Comparison of ENCODE assay signal across 9 mouse cellular contexts in genomic region chr2:164913428-164913786, GRCm38 (mm10). TPM values are rescaled to one million over a fixed set of nuclear protein-coding genes. Genes with fewer than 3 reads are reported as not detected.
DNase-seq lines count a peak whose midpoint lies in the region; ATAC-seq and TF ChIP-seq lines count a peak whose summit lies in the region.
"Had no signal": no experiment of that assay in that cellular context is flagged by ENCODE, and none has a peak within 500 bp of the region (broad histone marks: within the 10 kb centered on the region; RNA-seq: fewer than 3 reads in every experiment).

No protein-coding gene starts in this region.

- H3K4me2 ChIP-seq in midbrain, embryonic 11.5 days = no peak overlapping the region
- H3K4me2 ChIP-seq: embryonic facial prominence, embryonic 12.5 days had no signal

- ATAC-seq in granulocyte monocyte progenitor cell, adult 5-6 weeks (replicated peaks; ENCODE audit: poor library complexity, severe bottlenecking) = peak; percentile 49
- no peak for ATAC-seq in midbrain, embryonic 11.5 days (ENCODE audit: low FRiP score)

- no peak overlapping the region for H3K27ac ChIP-seq in midbrain, embryonic 11.5 days (ENCODE audit: low read depth, low read length)
- H3K27ac ChIP-seq: embryonic facial prominence, embryonic 12.5 days had no signal

- intact Hi-C loops in left cerebral cortex, postnatal 25 days (cut with DNase I) = no loop called here

- H3K27me3 ChIP-seq in midbrain, embryonic 11.5 days (ENCODE audit: control insufficient read depth, insufficient read depth, low read length) = no peaks in the 10 kb centered on the region
- H3K27me3 ChIP-seq: embryonic facial prominence, embryonic 12.5 days had no signal

- H3K36me3 ChIP-seq in midbrain, embryonic 11.5 days (ENCODE audit: control insufficient read depth, insufficient read depth, low read length) = peaks cover 4% of the 10 kb centered on the region; the same call in 1 of the 2 replicates

- peaks cover 13% of the 10 kb centered on the region for H3K4me1 ChIP-seq in lung, adult 2 months (ENCODE audit: control insufficient read depth, insufficient read depth, low read length)
- peaks cover 14% of the 10 kb centered on the region for H3K4me1 ChIP-seq in midbrain, embryonic 11.5 days (ENCODE audit: control insufficient read depth, insufficient read depth, low read length)

- H3K4me3 ChIP-seq in lung, adult 2 months (replicated peaks; ENCODE audit: extremely low read depth, low read depth, low read length) = no peak overlapping the region
- H3K4me3 ChIP-seq in midbrain, embryonic 11.5 days (ENCODE audit: low read depth, low read length) = no peak overlapping the region
- H3K4me3 ChIP-seq: embryonic facial prominence, embryonic 12.5 days had no signal

- no peaks in the 10 kb centered on the region for H3K9me3 ChIP-seq in midbrain, embryonic 11.5 days (ENCODE audit: control insufficient read depth, low read length)
- H3K9me3 ChIP-seq: embryonic facial prominence, embryonic 12.5 days had no signal

- DNase-seq in lung, adult 18-20 months = peak; percentile 73 to 76
- no peak for DNase-seq in lung, adult 2 months
- DNase-seq in lung, postnatal 36 days = peak; percentile 87
- peak; percentile 93 for DNase-seq in thymus, postnatal 14 days
- DNase-seq in left cerebral cortex, postnatal 25 days (ENCODE audit: low spot score in 2 of 2) = no peak
- DNase-seq in midbrain, embryonic 11.5 days (ENCODE audit: low spot score, missing footprints) = no peak
- no peak for DNase-seq in yolk sac, embryonic 10.5 days (ENCODE audit: low spot score)

- no peak overlapping the region for H3K9ac ChIP-seq in midbrain, embryonic 11.5 days (ENCODE audit: low read length)
- H3K9ac ChIP-seq: embryonic facial prominence, embryonic 12.5 days had no signal

- no peak for TF ChIP-seq CTCF in lung, adult 2 months (IDR thresholded peaks at IDR 0.05; ENCODE audit: insufficient read depth, low read length)

- TF ChIP-seq POLR2A in lung, adult 2 months (IDR thresholded peaks at IDR 0.05; ENCODE audit: borderline replicate concordance, extremely low read depth, low read depth, low read length) = no peak

- WGBS in lung, adult 2 months = 57% methylated on average over 2 of the region's 2 CpGs
- 89% methylated on average over 2 of the region's 2 CpGs for WGBS in midbrain, embryonic 11.5 days

RNA-seq across cellular contexts. Expression of gene Zfp335, which starts 1.9 kb away (rescaled TPM):
- polyA plus RNA-seq in lung, adult 2 months (2012; rRNA removed) = 33.2 and 34.9 TPM in 2 replicates
- 11.5 and 16.3 TPM in 2 replicates for total RNA-seq in granulocyte monocyte progenitor cell, adult 5-6 weeks (2014; fragmentation: Nextera tagmentation)
- total RNA-seq in granulocyte monocyte progenitor cell, adult 5-6 weeks (2017) = 5.6 and 7.5 TPM in 2 replicates
- total RNA-seq in left cerebral cortex, postnatal 25 days (2021) = 10 to 100 TPM; 24.3 TPM
- 8.2 and 8.8 TPM in 2 replicates for polyA plus RNA-seq in midbrain, embryonic 11.5 days (2014; fragmentation: Nextera tagmentation; extraction: Ambion mirVana)

RNA-seq across cellular contexts. Expression of gene Mmp9, which starts 27.2 kb away (rescaled TPM):
- polyA plus RNA-seq in lung, adult 2 months (2012; rRNA removed) = 12.4 and 13.4 TPM in 2 replicates
- total RNA-seq in granulocyte monocyte progenitor cell, adult 5-6 weeks (2014; fragmentation: Nextera tagmentation) = 0.95 TPM in 1 of 2 replicates, not detected in the other
- total RNA-seq in granulocyte monocyte progenitor cell, adult 5-6 weeks (2017) = 10.0 and 10.7 TPM in 2 replicates
- 1 to 10 TPM; 1.9 to 2.0 TPM for total RNA-seq in left cerebral cortex, postnatal 25 days (2021)
- polyA plus RNA-seq in midbrain, embryonic 11.5 days (2014; fragmentation: Nextera tagmentation; extraction: Ambion mirVana) = 1.9 and 2.0 TPM in 2 replicates

RNA-seq across cellular contexts. Expression of gene Pcif1, which starts 34.3 kb away (rescaled TPM):
- 42.9 and 44.3 TPM in 2 replicates for polyA plus RNA-seq in lung, adult 2 months (2012; rRNA removed)
- total RNA-seq in granulocyte monocyte progenitor cell, adult 5-6 weeks (2014; fragmentation: Nextera tagmentation) = 36.7 and 50.8 TPM in 2 replicates
- total RNA-seq in granulocyte monocyte progenitor cell, adult 5-6 weeks (2017) = 21.3 and 27.4 TPM in 2 replicates
- 10 to 100 TPM; 36.8 to 39.8 TPM for total RNA-seq in left cerebral cortex, postnatal 25 days (2021)
- 62.0 and 65.7 TPM in 2 replicates for polyA plus RNA-seq in midbrain, embryonic 11.5 days (2014; fragmentation: Nextera tagmentation; extraction: Ambion mirVana)

RNA-seq across cellular contexts. Expression of gene Slc12a5, which starts 47.2 kb away (rescaled TPM):
- polyA plus RNA-seq in lung, adult 2 months (2012; rRNA removed) = 3.6 and 3.9 TPM in 2 replicates
- total RNA-seq in granulocyte monocyte progenitor cell, adult 5-6 weeks (2014; fragmentation: Nextera tagmentation) = 0.21 TPM in 1 of 2 replicates, not detected in the other
- total RNA-seq in granulocyte monocyte progenitor cell, adult 5-6 weeks (2017) = 0.43 TPM in 1 of 2 replicates, not detected in the other
- total RNA-seq in left cerebral cortex, postnatal 25 days (2021) = 100 to 1,000 TPM; 546 to 551 TPM
- 2.8 and 3.0 TPM in 2 replicates for polyA plus RNA-seq in midbrain, embryonic 11.5 days (2014; fragmentation: Nextera tagmentation; extraction: Ambion mirVana)

RNA-seq across cellular contexts. Expression of gene Pltp, which starts 55.9 kb away (rescaled TPM):
- polyA plus RNA-seq in lung, adult 2 months (2012; rRNA removed) = 873 and 1,096 TPM in 2 replicates
- total RNA-seq in granulocyte monocyte progenitor cell, adult 5-6 weeks (2014; fragmentation: Nextera tagmentation) = not detected in 2 replicates
- not detected in 2 replicates for total RNA-seq in granulocyte monocyte progenitor cell, adult 5-6 weeks (2017)
- total RNA-seq in left cerebral cortex, postnatal 25 days (2021) = 10 to 100 TPM; 77.5 to 82.0 TPM
- 91.8 and 97.3 TPM in 2 replicates for polyA plus RNA-seq in midbrain, embryonic 11.5 days (2014; fragmentation: Nextera tagmentation; extraction: Ambion mirVana)

Comparison
In these comparisons a context has a peak if more than half of its experiments do, and no peak if none do; other contexts are left out.
1. DNase-seq: peak in lung, adult 18-20 months (2 of 2), lung, postnatal 36 days (single experiment) and thymus, postnatal 14 days (single experiment); none in lung, adult 2 months (single experiment), left cerebral cortex, postnatal 25 days (0 of 2), midbrain, embryonic 11.5 days (single experiment) and yolk sac, embryonic 10.5 days (single experiment).